Mouse (Mus musculus): Measurements from ENCODE around the gene Ntrk1.

DNA sequence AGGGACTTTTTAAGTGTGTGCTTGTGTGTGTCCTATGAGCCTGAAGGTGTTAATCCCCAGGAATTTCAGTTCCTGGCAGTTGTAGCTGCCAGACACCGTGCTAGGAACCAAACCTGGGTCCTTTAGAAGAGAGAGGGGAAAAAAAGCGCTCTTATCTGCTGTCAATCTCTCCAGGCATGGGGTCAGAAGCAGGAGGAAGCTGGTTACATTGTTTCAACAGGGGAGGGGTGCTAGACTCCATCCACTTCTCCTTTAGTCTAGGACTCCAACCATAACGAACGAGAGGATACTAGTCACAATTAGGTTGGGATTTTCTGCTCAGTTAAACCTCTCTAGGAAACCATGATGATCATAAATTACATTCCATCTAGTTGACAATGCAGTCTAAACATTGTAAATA, 33.5 kb upstream of the Ntrk1 start:
- TF ChIP-seq POLR2A (IDR thresholded peaks at IDR 0.05; ENCODE audit: low read depth, low read length), result no peak
- no peak for TF ChIP-seq CTCF (IDR thresholded peaks at IDR 0.05; ENCODE audit: extremely low read depth, insufficient read depth, insufficient read length, insufficient replicate concordance)

All from spleen, adult 2 months (tissue).